14 mouse cellular contexts compared by ENCODE assay signal in the genomic region with DNA sequence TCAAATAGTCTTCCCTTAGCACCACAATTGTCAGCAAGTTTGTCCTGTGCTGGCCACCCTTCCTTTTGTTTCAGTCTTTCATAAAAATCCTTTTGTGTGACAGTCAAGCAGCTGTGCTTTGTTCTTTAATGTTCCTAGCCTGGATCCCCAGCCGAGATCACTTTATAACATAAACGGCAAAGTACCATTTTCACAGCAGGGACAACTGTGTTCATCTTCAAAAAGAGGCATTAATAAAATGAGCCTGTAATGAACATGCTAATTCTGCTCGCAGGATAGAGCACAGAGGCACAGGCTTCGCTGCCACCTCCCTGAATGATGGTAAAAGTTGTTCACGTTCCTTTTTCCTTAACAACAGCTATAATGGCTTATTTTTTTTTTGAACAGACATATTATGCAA.
DNase-seq lines count a peak whose midpoint lies in the region; ATAC-seq lines count a peak whose summit lies in the region.
"Had no signal": no experiment of that assay in that cellular context is flagged by ENCODE, and none has a peak within 500 bp of the region (broad histone marks: within the 10 kb centered on the region; RNA-seq: fewer than 3 reads in every experiment).

No protein-coding gene starts in this region.

- H3K9ac ChIP-seq in forebrain, embryonic 16.5 days (replicated peaks; ENCODE audit: low read depth, low read length) = peak overlapping the region; percentile 19; the same call in 1 of the 2 replicates
- H3K9ac ChIP-seq in neural tube, embryonic 13.5 days = peak overlapping the region; percentile 17
- H3K9ac ChIP-seq: lung, embryonic 14.5 days had no signal

- 10% methylated on average over 5 of the region's 5 CpGs for WGBS in forebrain, embryonic 16.5 days
- WGBS in neural tube, embryonic 13.5 days = 9% methylated on average over 5 of the region's 5 CpGs

- peak; percentile 19 for DNase-seq in embryo, embryonic 10.5 days (ENCODE audit: low spot score)
- DNase-seq in embryo, embryonic 9.5 days (ENCODE audit: extremely low spot score) = no peak
- peak; percentile 39 for DNase-seq in mesoderm, embryonic 11.5 days (ENCODE audit: low read depth, low spot score)
- no peak for DNase-seq in kidney, postnatal 14 days
- no peak for DNase-seq in right cerebral cortex, postnatal 4 days
- no peak for DNase-seq in lung, postnatal 4 days
- DNase-seq: cerebellum, adult 18-20 months; kidney, adult 11 months; kidney, postnatal 4 days; lung, embryonic 14.5 days; thymus, adult 18-20 months had no signal

- peak overlapping the region; percentile 20 for H3K4me2 ChIP-seq in forebrain, embryonic 16.5 days (ENCODE audit: low read length)
- peak overlapping the region; percentile 43 for H3K4me2 ChIP-seq in neural tube, embryonic 13.5 days
- H3K4me2 ChIP-seq: lung, embryonic 14.5 days had no signal

- H3K4me3 ChIP-seq in forebrain, embryonic 16.5 days (replicated peaks; ENCODE audit: low read length) = no peak overlapping the region
- peak overlapping the region; percentile 9 for H3K4me3 ChIP-seq in neural tube, embryonic 13.5 days
- H3K4me3 ChIP-seq: megakaryocyte, embryonic 14.5 days had no signal

- H3K9me3 ChIP-seq in forebrain, embryonic 16.5 days (ENCODE audit: control insufficient read depth, low read length) = no peaks in the 10 kb centered on the region
- H3K9me3 ChIP-seq in neural tube, embryonic 13.5 days = no peaks in the 10 kb centered on the region
- H3K9me3 ChIP-seq: megakaryocyte, embryonic 14.5 days had no signal

- peaks cover 2% of the 10 kb centered on the region; the same call in 1 of the 2 replicates for H3K36me3 ChIP-seq in forebrain, embryonic 16.5 days (ENCODE audit: control insufficient read depth, insufficient read depth)
- no peaks in the 10 kb centered on the region for H3K36me3 ChIP-seq in neural tube, embryonic 13.5 days

- H3K4me1 ChIP-seq in forebrain, embryonic 16.5 days (replicated peaks; ENCODE audit: control insufficient read depth, insufficient read depth, low read length) = peaks cover 7% of the 10 kb centered on the region
- H3K4me1 ChIP-seq in neural tube, embryonic 13.5 days (replicated peaks) = peaks cover 44% of the 10 kb centered on the region
- H3K4me1 ChIP-seq: megakaryocyte, embryonic 14.5 days had no signal

- H3K27me3 ChIP-seq in forebrain, embryonic 16.5 days (replicated peaks; ENCODE audit: control insufficient read depth, insufficient read depth, low read length) = no peaks in the 10 kb centered on the region
- no peaks in the 10 kb centered on the region for H3K27me3 ChIP-seq in neural tube, embryonic 13.5 days
- H3K27me3 ChIP-seq: megakaryocyte, embryonic 14.5 days had no signal

- peak; percentile 60; the same call in 1 of the 2 replicates for ATAC-seq in forebrain, embryonic 16.5 days
- peak; percentile 76 for ATAC-seq in neural tube, embryonic 13.5 days (ENCODE audit: low read depth)

- no peak overlapping the region for H3K27ac ChIP-seq in forebrain, embryonic 16.5 days (ENCODE audit: low read length)
- H3K27ac ChIP-seq in neural tube, embryonic 13.5 days (replicated peaks) = peak overlapping the region; percentile 87

Comparison
In these comparisons a context has a peak if more than half of its experiments do, and no peak if none do; other contexts are left out.
1. DNase-seq: peak in embryo, embryonic 10.5 days (single experiment) and mesoderm, embryonic 11.5 days (single experiment); none in embryo, embryonic 9.5 days (single experiment), kidney, postnatal 14 days (single experiment), right cerebral cortex, postnatal 4 days (single experiment) and lung, postnatal 4 days (0 of 2).